Mouse (Mus musculus): ENCODE data around the gene Ildr1. TPM values are rescaled to one million over a fixed set of nuclear protein-coding genes. Genes with fewer than 3 reads are reported as not detected.

Gene Ildr1
- total and polyA plus RNA-seq, 2 experiments from 2014 or later = 4.4 TPM; not detected in 1

DNA sequence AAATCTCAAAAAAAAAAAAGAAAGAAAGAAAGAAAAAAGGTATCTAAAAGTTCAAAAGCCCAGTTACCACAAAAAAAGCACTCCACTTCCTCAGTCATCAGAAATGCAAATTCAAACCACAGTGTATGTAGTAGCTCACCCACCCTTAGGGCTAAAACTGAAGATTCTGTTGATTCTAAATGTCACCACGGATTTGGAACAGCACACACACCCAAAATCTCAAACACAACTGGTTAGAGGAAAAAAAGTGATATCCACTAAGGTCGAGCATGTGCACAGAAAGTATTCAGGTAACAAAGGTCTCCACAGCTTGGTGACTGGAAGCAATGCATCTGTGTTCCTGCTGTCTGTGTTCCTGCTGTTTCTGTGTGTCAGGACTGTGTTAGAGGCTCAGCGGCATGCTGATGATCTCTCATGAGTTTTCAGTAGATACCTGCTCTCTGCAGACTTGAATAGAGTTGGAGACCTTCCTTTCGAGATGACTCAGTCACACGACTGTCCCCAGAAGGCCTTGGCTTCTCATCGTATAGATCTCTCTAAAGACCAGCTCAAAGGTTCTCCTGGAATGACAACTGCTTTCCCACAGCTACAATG, 9.4 kb upstream of the Ildr1 start:
- 54% methylated on average over 6 of the region's 6 CpGs for WGBS
- Histone ChIP-seq H3K27me3 (ENCODE audit: control insufficient read depth, insufficient read depth, low read length) (no peaks in the 10 kb centered on the region), H3K9ac (replicated peaks; ENCODE audit: low read depth, low read length) (no peak overlapping the region), H3K27ac (ENCODE audit: low read depth) (no peak overlapping the region), H3K36me3 (replicated peaks; ENCODE audit: control insufficient read depth, insufficient read depth, low read length) (no peaks in the 10 kb centered on the region), H3K4me2 (ENCODE audit: low read depth, low read length) (no peak overlapping the region), H3K4me1 (ENCODE audit: control insufficient read depth, insufficient read depth) (no peaks in the 10 kb centered on the region), H3K9me3 (replicated peaks; ENCODE audit: control insufficient read depth, low read length) (no peaks in the 10 kb centered on the region), H3K4me3 (ENCODE audit: low read depth, low read length) (no peak overlapping the region)
- TF ChIP-seq EP300 (IDR thresholded peaks at IDR 0.05; ENCODE audit: low read depth) (no peak), CTCF (IDR thresholded peaks at IDR 0.05; ENCODE audit: low read depth) (no peak)
- no peak for DNase-seq (ENCODE audit: low spot score)
- no peak for ATAC-seq (ENCODE audit: insufficient read depth, low read depth)

DNA sequence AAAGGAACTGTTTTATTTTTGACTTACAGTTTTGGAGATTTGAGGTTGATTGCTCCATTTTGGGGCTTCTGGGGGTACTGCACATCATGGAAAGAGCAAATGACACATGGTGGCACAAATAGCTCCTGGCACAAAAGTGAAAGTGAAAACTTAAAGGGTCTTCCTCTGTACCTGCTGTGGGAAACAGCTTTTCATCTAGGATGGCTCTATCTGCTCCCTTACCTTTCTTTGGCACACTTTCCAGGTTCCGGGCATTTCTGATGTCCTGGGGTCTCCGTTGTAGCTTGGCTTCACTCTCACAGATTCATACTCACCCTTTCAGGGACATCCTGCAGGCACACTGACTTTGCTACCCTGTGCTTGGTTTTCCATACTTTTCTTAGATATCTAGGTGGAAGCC, 5.7 kb upstream of the Ildr1 start:
- Histone ChIP-seq H3K4me1 (ENCODE audit: control insufficient read depth, insufficient read depth) (no peaks in the 10 kb centered on the region), H3K9ac (replicated peaks; ENCODE audit: low read depth, low read length) (no peak overlapping the region), H3K36me3 (replicated peaks; ENCODE audit: control insufficient read depth, insufficient read depth, low read length) (no peaks in the 10 kb centered on the region), H3K27ac (ENCODE audit: low read depth) (no peak overlapping the region), H3K9me3 (replicated peaks; ENCODE audit: control insufficient read depth, low read length) (no peaks in the 10 kb centered on the region), H3K4me3 (ENCODE audit: low read depth, low read length) (no peak overlapping the region), H3K27me3 (ENCODE audit: control insufficient read depth, insufficient read depth, low read length) (no peaks in the 10 kb centered on the region), H3K4me2 (ENCODE audit: low read depth, low read length) (no peak overlapping the region)
- TF ChIP-seq CTCF (IDR thresholded peaks at IDR 0.05; ENCODE audit: low read depth) (no peak), EP300 (IDR thresholded peaks at IDR 0.05; ENCODE audit: low read depth) (no peak)
- no peak for DNase-seq (ENCODE audit: low spot score)
- no peak for ATAC-seq (ENCODE audit: insufficient read depth, low read depth)
- WGBS = 77% methylated on average over 2 of the region's 2 CpGs

DNA sequence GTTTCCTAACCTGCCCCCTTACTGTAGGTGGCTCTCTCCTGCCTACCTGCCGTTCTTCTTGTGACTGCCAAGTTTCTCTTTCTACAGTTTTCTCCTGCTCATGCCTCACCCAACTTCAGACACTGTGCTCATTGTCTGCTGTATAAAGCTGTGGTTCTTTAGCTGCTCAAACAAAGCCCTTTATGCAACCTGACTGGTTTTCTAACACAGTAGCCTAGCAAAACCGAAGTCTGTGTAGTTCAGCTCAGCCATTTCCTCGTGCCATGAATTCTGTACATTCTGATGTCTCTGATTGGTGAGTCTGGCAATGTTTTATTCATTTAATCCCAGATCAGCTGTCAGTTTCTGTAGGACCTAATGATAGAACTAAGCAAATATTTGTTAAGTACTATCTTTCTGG, 2.3 kb upstream of the Ildr1 start:
- Histone ChIP-seq H3K4me2 (ENCODE audit: low read depth, low read length) (no peak overlapping the region), H3K9ac (replicated peaks; ENCODE audit: low read depth, low read length) (no peak overlapping the region), H3K4me3 (ENCODE audit: low read depth, low read length) (no peak overlapping the region), H3K27me3 (ENCODE audit: control insufficient read depth, insufficient read depth, low read length) (peaks cover 9% of the 10 kb centered on the region; the same call in 1 of the 2 replicates), H3K36me3 (replicated peaks; ENCODE audit: control insufficient read depth, insufficient read depth, low read length) (no peaks in the 10 kb centered on the region), H3K27ac (ENCODE audit: low read depth) (no peak overlapping the region), H3K9me3 (replicated peaks; ENCODE audit: control insufficient read depth, low read length) (no peaks in the 10 kb centered on the region), H3K4me1 (ENCODE audit: control insufficient read depth, insufficient read depth) (peaks cover 6% of the 10 kb centered on the region; the same call in 1 of the 2 replicates)
- WGBS = 66% methylated on average over 3 of the region's 3 CpGs
- ATAC-seq (ENCODE audit: insufficient read depth, low read depth) (no peak), DNase-seq (ENCODE audit: low spot score) (no peak)
- TF ChIP-seq EP300 (IDR thresholded peaks at IDR 0.05; ENCODE audit: low read depth) (no peak), CTCF (IDR thresholded peaks at IDR 0.05; ENCODE audit: low read depth) (no peak)

DNA sequence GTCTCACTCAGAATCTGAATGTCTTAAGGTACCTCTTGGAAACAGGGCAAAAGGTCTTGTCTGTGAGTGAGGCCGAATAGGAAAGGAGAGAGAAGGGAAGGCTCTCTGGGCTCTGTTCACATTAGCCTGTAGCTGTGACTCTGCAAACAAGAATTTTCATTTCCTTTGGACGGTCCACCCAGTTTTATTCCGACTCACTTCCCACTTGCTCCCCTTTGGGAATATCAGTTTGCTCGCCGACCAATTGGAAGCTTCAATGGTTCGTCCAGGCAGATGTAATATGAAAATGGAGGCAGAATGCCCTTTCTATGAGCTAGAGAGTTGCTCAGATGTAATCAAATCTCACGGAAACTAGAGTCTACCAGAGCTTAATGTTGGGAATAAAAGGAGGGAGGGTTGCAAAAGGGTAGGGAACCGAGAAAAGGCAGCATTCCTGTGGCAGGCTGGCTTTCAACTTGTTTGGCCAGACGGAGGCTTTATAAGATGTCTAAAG, 1.1 kb downstream of the Ildr1 start:
- Histone ChIP-seq H3K27ac (ENCODE audit: low read depth) (no peak overlapping the region), H3K4me1 (ENCODE audit: control insufficient read depth, insufficient read depth) (peaks cover 6% of the 10 kb centered on the region; the same call in 1 of the 2 replicates), H3K27me3 (ENCODE audit: control insufficient read depth, insufficient read depth, low read length) (peaks cover 9% of the 10 kb centered on the region; the same call in 1 of the 2 replicates), H3K9me3 (replicated peaks; ENCODE audit: control insufficient read depth, low read length) (no peaks in the 10 kb centered on the region), H3K4me2 (ENCODE audit: low read depth, low read length) (no peak overlapping the region), H3K36me3 (replicated peaks; ENCODE audit: control insufficient read depth, insufficient read depth, low read length) (no peaks in the 10 kb centered on the region), H3K9ac (replicated peaks; ENCODE audit: low read depth, low read length) (no peak overlapping the region), H3K4me3 (ENCODE audit: low read depth, low read length) (no peak overlapping the region)
- 70% methylated on average over 9 of the region's 9 CpGs for WGBS
- DNase-seq (ENCODE audit: low spot score) (no peak), ATAC-seq (ENCODE audit: insufficient read depth, low read depth) (no peak)
- TF ChIP-seq EP300 (IDR thresholded peaks at IDR 0.05; ENCODE audit: low read depth) (no peak), CTCF (IDR thresholded peaks at IDR 0.05; ENCODE audit: low read depth) (no peak)

DNA sequence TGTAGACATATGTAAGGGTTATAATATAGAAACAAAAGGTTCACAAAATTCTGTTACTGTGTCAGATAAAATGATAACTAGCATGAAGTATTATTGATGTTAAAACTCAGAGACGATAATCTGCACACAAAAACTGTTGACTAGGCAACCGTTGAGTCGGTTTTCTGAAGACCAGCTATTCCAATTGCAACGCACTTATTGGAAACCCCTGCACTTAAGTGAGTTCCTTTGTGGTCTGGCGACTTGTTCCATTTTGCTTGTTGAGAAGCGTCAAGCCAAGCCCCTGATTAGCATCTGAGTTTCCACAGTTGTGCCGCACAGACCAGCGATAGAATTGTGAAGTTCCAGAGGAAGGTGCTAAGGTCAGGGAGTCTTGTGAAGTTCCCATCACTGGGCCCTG, 3.6 kb downstream of the Ildr1 start:
- DNase-seq (ENCODE audit: low spot score) (no peak), ATAC-seq (ENCODE audit: insufficient read depth, low read depth) (no peak)
- Histone ChIP-seq H3K4me1 (ENCODE audit: control insufficient read depth, insufficient read depth) (peaks cover 6% of the 10 kb centered on the region; the same call in 1 of the 2 replicates), H3K9me3 (replicated peaks; ENCODE audit: control insufficient read depth, low read length) (no peaks in the 10 kb centered on the region), H3K27me3 (ENCODE audit: control insufficient read depth, insufficient read depth, low read length) (peaks cover 9% of the 10 kb centered on the region; the same call in 1 of the 2 replicates), H3K4me3 (ENCODE audit: low read depth, low read length) (no peak overlapping the region), H3K36me3 (replicated peaks; ENCODE audit: control insufficient read depth, insufficient read depth, low read length) (no peaks in the 10 kb centered on the region), H3K4me2 (ENCODE audit: low read depth, low read length) (no peak overlapping the region), H3K9ac (replicated peaks; ENCODE audit: low read depth, low read length) (no peak overlapping the region), H3K27ac (ENCODE audit: low read depth) (no peak overlapping the region)
- WGBS = 74% methylated on average over 8 of the region's 8 CpGs
- no peak for TF ChIP-seq CTCF (IDR thresholded peaks at IDR 0.05; ENCODE audit: low read depth)
- no peak for TF ChIP-seq EP300 (IDR thresholded peaks at IDR 0.05; ENCODE audit: low read depth)

DNA sequence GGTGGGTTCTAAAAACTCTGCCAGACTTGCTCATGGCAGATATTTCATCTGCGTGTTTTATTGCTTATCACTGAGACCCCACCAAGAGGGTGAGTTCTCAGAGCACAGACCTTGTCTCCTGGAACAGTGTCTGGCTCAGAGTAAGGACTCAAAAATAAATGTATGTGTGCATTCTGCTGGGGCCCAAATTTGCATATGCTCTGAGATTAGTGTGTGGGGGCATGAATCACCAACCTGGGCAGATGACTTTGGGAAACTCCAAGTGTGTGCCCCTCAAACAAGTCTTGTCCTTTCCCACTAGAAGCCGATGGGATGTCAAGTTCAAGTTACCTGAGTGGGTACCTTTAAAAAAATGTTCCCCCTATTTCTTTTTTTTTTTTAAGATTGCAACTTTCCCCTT, 6.7 kb downstream of the Ildr1 start:
- no peak for DNase-seq (ENCODE audit: low spot score)
- WGBS = 72% methylated on average over 2 of the region's 2 CpGs
- Histone ChIP-seq H3K27me3 (ENCODE audit: control insufficient read depth, insufficient read depth, low read length) (no peaks in the 10 kb centered on the region), H3K27ac (ENCODE audit: low read depth) (no peak overlapping the region), H3K4me1 (ENCODE audit: control insufficient read depth, insufficient read depth) (no peaks in the 10 kb centered on the region), H3K9ac (replicated peaks; ENCODE audit: low read depth, low read length) (no peak overlapping the region), H3K9me3 (replicated peaks; ENCODE audit: control insufficient read depth, low read length) (no peaks in the 10 kb centered on the region), H3K4me3 (ENCODE audit: low read depth, low read length) (no peak overlapping the region), H3K4me2 (ENCODE audit: low read depth, low read length) (no peak overlapping the region), H3K36me3 (replicated peaks; ENCODE audit: control insufficient read depth, insufficient read depth, low read length) (no peaks in the 10 kb centered on the region)
- TF ChIP-seq CTCF (IDR thresholded peaks at IDR 0.05; ENCODE audit: low read depth) (no peak), EP300 (IDR thresholded peaks at IDR 0.05; ENCODE audit: low read depth) (no peak)
- no peak for ATAC-seq (ENCODE audit: insufficient read depth, low read depth)
